Mouse (Mus musculus) left cerebral cortex, postnatal 25 days (tissue): Measurements from ENCODE around the gene Polr2j. TPM values are rescaled to one million over a fixed set of nuclear protein-coding genes. Genes with fewer than 3 reads are reported as not detected.
A peak's percentile ranks its signal among the peaks of the same experiment; 100 is the strongest.
"Not testable (repeated sequence)": the region's sequence is repeated elsewhere in the genome, so short reads cannot be mapped to it uniquely, and the experiment has no call there.

Experiments
- DNase-seq, 2 experiments: peaks; one replicate each; pipeline ENCODE4 v3.0.0; 2022; ENCODE audit warnings: low spot score in 2 of 2, mixed read lengths in 1 of 2
- intact Hi-C: fragments of 180-260 bp; cut with DNase I; formaldehyde crosslinking; loops from one replicate; pipeline ENCODE4 v1.15.1; 2025
- total RNA-seq, 2 experiments: library from RNA; stranded (reverse); gene quantifications; 2 replicates each; pipeline ENCODE4 v1.2.3; 2021

Polr2j gene
- total RNA-seq, 2 experiments from 2014 or later: 71.5 to 83.9 TPM

- peak; percentile 76 to 80 for DNase-seq
- intact Hi-C loops: no loop called here
Observed at GRCm38 (mm10) chr5:136102099-136102820, 14.2 kb upstream of the Polr2j start.

- DNase-seq: no peak
- intact Hi-C loops: no loop called here
Observed at GRCm38 (mm10) chr5:136104511-136104910, 11.9 kb upstream of the Polr2j start.

- DNase-seq: no peak
- intact Hi-C loops: no loop called here
Observed at GRCm38 (mm10) chr5:136108486-136108885, 7.9 kb upstream of the Polr2j start.

- intact Hi-C loops: no loop called here
- no peak for DNase-seq
Observed at GRCm38 (mm10) chr5:136109042-136109441, 7.4 kb upstream of the Polr2j start.

GRCm38 (mm10) chr5:136113546-136113945 is 2.9 kb upstream of the Polr2j start:
- DNase-seq, intact Hi-C loops: not testable (repeated sequence)

- no peak for DNase-seq
- intact Hi-C loops: loop anchor here (1.0 kb wide), 1 partner anchor 20 kb away; the partner anchor contains the start of genes Alkbh4 and Lrwd1
Observed at GRCm38 (mm10) chr5:136116784-136117112, 317 bp downstream of the Polr2j start.

- DNase-seq: no peak
- intact Hi-C loops: no loop called here
Observed at GRCm38 (mm10) chr5:136122165-136122564, 5.7 kb downstream of the Polr2j start.

- intact Hi-C loops: loop anchor here (1.0 to 2.0 kb wide), 3 partner anchors 19 to 51 kb away; partner anchors contain the start of genes Orai2 and Polr2j
- peak; percentile 94 to 98 for DNase-seq
Observed at GRCm38 (mm10) chr5:136135571-136136291, 19.3 kb downstream of the Polr2j start, which contains the start of the genes Lrwd1 and Alkbh4. TSS of gene Lrwd1 (minus strand) at chr5:136136074. TSS of gene Alkbh4 (plus strand) at chr5:136136146.

- DNase-seq: no peak
- intact Hi-C loops: loop anchor here (1.0 to 2.0 kb wide), 3 partner anchors 20 to 50 kb away; partner anchors contain the start of genes Orai2 and Polr2j
Observed at GRCm38 (mm10) chr5:136136292-136136990, 20.0 kb downstream of the Polr2j start.

- intact Hi-C loops: loop anchor here (2.0 kb wide), 2 partner anchors 33 to 49 kb away; partner anchors contain the start of gene Orai2
- no peak for DNase-seq
Observed at GRCm38 (mm10) chr5:136137658-136138274, 21.3 kb downstream of the Polr2j start.

- no peak for DNase-seq
- intact Hi-C loops: no loop called here
Observed at GRCm38 (mm10) chr5:136139393-136139792, 23.0 kb downstream of the Polr2j start.

- intact Hi-C loops: no loop called here
- DNase-seq: peak in 1 of 2 experiments; percentile 29
Observed at GRCm38 (mm10) chr5:136140057-136140482, 23.6 kb downstream of the Polr2j start.

- intact Hi-C loops: loop anchor here (1.0 kb wide), 1 partner anchor 10 kb away; no protein-coding TSS in a partner anchor
- no peak for DNase-seq
Observed at GRCm38 (mm10) chr5:136142746-136143145, 26.3 kb downstream of the Polr2j start.

GRCm38 (mm10) chr5:136143161-136143755 is 26.8 kb downstream of the Polr2j start:
- intact Hi-C loops: no loop called here
- no peak for DNase-seq

GRCm38 (mm10) chr5:136144606-136145430 is 28.4 kb downstream of the Polr2j start:
- intact Hi-C loops: no loop called here
- DNase-seq: no peak

GRCm38 (mm10) chr5:136146936-136147335 is 30.5 kb downstream of the Polr2j start:
- no peak for DNase-seq
- intact Hi-C loops: no loop called here

- intact Hi-C loops: no loop called here
Observed at GRCm38 (mm10) chr5:136147704-136148103, 31.3 kb downstream of the Polr2j start.

GRCm38 (mm10) chr5:136149134-136149576 is 32.7 kb downstream of the Polr2j start:
- DNase-seq, intact Hi-C loops: not testable (repeated sequence)

More at GRCm38 (mm10) chr5:136147704-136148103, 31.3 kb downstream of the Polr2j start:
- DNase-seq: no peak
